Comparison of ENCODE assay signal across 8 mouse cellular contexts in the genomic region with DNA sequence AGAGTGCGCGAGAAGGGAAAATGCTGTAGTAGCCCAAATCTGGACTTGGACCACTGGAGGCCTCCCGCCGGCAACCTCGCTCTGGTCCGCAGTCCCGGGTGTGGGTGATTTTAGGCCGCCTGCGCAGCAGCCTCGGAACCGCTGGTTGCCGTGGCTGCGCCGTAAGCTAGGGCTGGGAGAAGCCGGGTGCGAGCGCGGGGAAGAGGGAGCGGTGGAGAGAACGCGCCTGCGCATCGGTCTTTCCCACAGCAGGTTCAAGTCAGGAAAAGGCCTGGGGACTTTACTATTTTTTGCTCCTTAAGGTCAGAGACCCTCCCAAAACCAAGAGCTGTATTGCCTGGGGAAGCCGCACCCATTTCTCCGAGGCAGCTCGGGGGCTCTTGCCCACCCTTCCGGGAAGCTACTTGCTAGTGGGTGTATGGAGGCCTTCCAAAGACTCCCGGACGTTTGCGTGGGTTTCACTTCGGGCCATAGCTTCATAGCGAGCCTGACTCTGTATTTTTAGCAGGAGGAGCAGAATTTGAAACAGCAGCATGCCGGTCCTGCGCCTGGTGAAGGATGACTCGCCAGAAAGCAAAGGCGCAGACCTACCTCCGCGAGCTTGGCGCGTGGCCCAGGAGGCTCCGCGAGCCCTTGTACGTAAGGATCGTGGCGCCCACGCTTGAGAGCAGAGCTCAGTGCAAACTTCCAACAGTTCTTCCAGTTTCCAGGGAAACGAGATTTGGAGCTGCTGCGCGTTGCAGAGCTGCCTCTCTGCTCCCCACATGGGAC. TPM values are rescaled to one million over a fixed set of nuclear protein-coding genes. Genes with fewer than 3 reads are reported as not detected.
DNase-seq lines count a peak whose midpoint lies in the region; ATAC-seq and TF ChIP-seq lines count a peak whose summit lies in the region.

No protein-coding gene starts in this region.

- H3K4me1 ChIP-seq in spleen, adult 2 months (ENCODE audit: control insufficient read depth, insufficient read depth, insufficient read length), result peaks cover 5% of the 10 kb centered on the region; the same call in 1 of the 2 replicates
- peaks cover 35% of the 10 kb centered on the region for H3K4me1 ChIP-seq in kidney, embryonic 15.5 days
- H3K4me1 ChIP-seq in limb, embryonic 13.5 days, result peaks cover 29% of the 10 kb centered on the region
- peaks cover 19% of the 10 kb centered on the region for H3K4me1 ChIP-seq in midbrain, embryonic 14.5 days (ENCODE audit: control insufficient read depth, insufficient read depth, low read length)

- H3K27me3 ChIP-seq in spleen, adult 2 months (ENCODE audit: control insufficient read depth, insufficient read depth, low read length), result peaks cover 29% of the 10 kb centered on the region
- peaks cover 98% of the 10 kb centered on the region for H3K27me3 ChIP-seq in kidney, embryonic 15.5 days
- H3K27me3 ChIP-seq in limb, embryonic 13.5 days, result peaks cover 96% of the 10 kb centered on the region
- peaks cover 74% of the 10 kb centered on the region for H3K27me3 ChIP-seq in midbrain, embryonic 14.5 days (ENCODE audit: control insufficient read depth, insufficient read depth, low read length)

- peak overlapping the region; percentile 97 for H3K4me2 ChIP-seq in kidney, embryonic 15.5 days
- H3K4me2 ChIP-seq in limb, embryonic 13.5 days (replicated peaks), result peak overlapping the region; percentile 68
- H3K4me2 ChIP-seq in midbrain, embryonic 14.5 days (ENCODE audit: low read length), result peak overlapping the region; percentile 69

- TF ChIP-seq POLR2A in spleen, adult 2 months (IDR thresholded peaks at IDR 0.05; ENCODE audit: low read depth, low read length), result no peak

- H3K9me3 ChIP-seq in kidney, embryonic 15.5 days (replicated peaks), result no peaks in the 10 kb centered on the region
- no peaks in the 10 kb centered on the region for H3K9me3 ChIP-seq in limb, embryonic 13.5 days
- H3K9me3 ChIP-seq in midbrain, embryonic 14.5 days (ENCODE audit: control insufficient read depth, low read length), result no peaks in the 10 kb centered on the region

- no peak for TF ChIP-seq CTCF in spleen, adult 2 months (IDR thresholded peaks at IDR 0.05; ENCODE audit: extremely low read depth, insufficient read depth, insufficient read length, insufficient replicate concordance)

- H3K27ac ChIP-seq in spleen, adult 2 months (ENCODE audit: insufficient read depth, low read length), result no peak overlapping the region
- H3K27ac ChIP-seq in kidney, embryonic 15.5 days, result no peak overlapping the region
- no peak overlapping the region for H3K27ac ChIP-seq in limb, embryonic 13.5 days
- H3K27ac ChIP-seq in midbrain, embryonic 14.5 days (replicated peaks; ENCODE audit: low read depth, low read length), result no peak overlapping the region

- ATAC-seq in kidney, embryonic 15.5 days (replicated peaks; ENCODE audit: low FRiP score), result no peak
- no peak; the same call in 1 of the 2 replicates for ATAC-seq in limb, embryonic 13.5 days (ENCODE audit: low FRiP score, low read depth)
- no peak for ATAC-seq in midbrain, embryonic 14.5 days (ENCODE audit: low FRiP score, low TSS enrichment)

- DNase-seq in spleen, adult 2 months (ENCODE audit: low read depth in 1 of 2, low spot score in 2 of 2), result no peak
- no peak for DNase-seq in spleen, postnatal 14 days (ENCODE audit: low spot score in 2 of 2)
- peak; percentile 31 for DNase-seq in embryo, embryonic 10.5 days (ENCODE audit: low spot score)
- peak; percentile 5 to 12 for DNase-seq in heart, adult 9 months (ENCODE audit: low spot score in 2 of 2)
- DNase-seq in midbrain, embryonic 14.5 days, result peak; percentile 71
- peak; percentile 94 for DNase-seq in telencephalon, adult 2 months (ENCODE audit: low read depth, low spot score)

- WGBS in spleen, adult 2 months, result 1% methylated on average over 49 of the region's 49 CpGs
- under 1% methylated on average over 49 of the region's 49 CpGs for WGBS in kidney, embryonic 15.5 days
- WGBS in limb, embryonic 13.5 days, result 1% methylated on average over 49 of the region's 49 CpGs
- WGBS in midbrain, embryonic 14.5 days, result under 1% methylated on average over 49 of the region's 49 CpGs

- H3K4me3 ChIP-seq in spleen, adult 2 months (ENCODE audit: extremely low read depth, insufficient read depth, insufficient read length), result peak overlapping the region; percentile 28; the same call in 1 of the 2 replicates
- H3K4me3 ChIP-seq in kidney, embryonic 15.5 days (replicated peaks), result peak overlapping the region; percentile 39
- peak overlapping the region; percentile 58 for H3K4me3 ChIP-seq in limb, embryonic 13.5 days
- peak overlapping the region; percentile 61 for H3K4me3 ChIP-seq in midbrain, embryonic 14.5 days (replicated peaks; ENCODE audit: low read depth, low read length)

- H3K9ac ChIP-seq in kidney, embryonic 15.5 days, result 0 out of 2 replicates have a peak overlapping the region, but pooled peaks have one; percentile 11
- H3K9ac ChIP-seq in limb, embryonic 13.5 days, result no peak overlapping the region
- H3K9ac ChIP-seq in midbrain, embryonic 14.5 days (replicated peaks; ENCODE audit: low read length), result peak overlapping the region; percentile 24; the same call in 1 of the 2 replicates

- H3K36me3 ChIP-seq in spleen, adult 2 months (ENCODE audit: control insufficient read depth, insufficient read depth, low read length), result no peaks in the 10 kb centered on the region
- no peaks in the 10 kb centered on the region for H3K36me3 ChIP-seq in kidney, embryonic 15.5 days
- H3K36me3 ChIP-seq in limb, embryonic 13.5 days, result no peaks in the 10 kb centered on the region
- no peaks in the 10 kb centered on the region for H3K36me3 ChIP-seq in midbrain, embryonic 14.5 days (ENCODE audit: control insufficient read depth, insufficient read depth, low read length)

RNA-seq across cellular contexts. Expression of gene Gm42517, which starts 1.3 kb away (rescaled TPM):
- polyA plus RNA-seq in spleen, adult 2 months (2012; rRNA removed), result 1.3 and 1.4 TPM in 2 replicates
- 0.09 TPM in 1 of 2 replicates, not detected in the other for polyA plus RNA-seq in kidney, embryonic 15.5 days (2015; fragmentation: Nextera tagmentation; extraction: Ambion mirVana)
- polyA plus RNA-seq in limb, embryonic 13.5 days (2015; fragmentation: Nextera tagmentation; extraction: Ambion mirVana), result 0.08 TPM in 1 of 2 replicates, not detected in the other
- 2.8 and 3.9 TPM in 2 replicates for polyA plus RNA-seq in midbrain, embryonic 14.5 days (2014; fragmentation: Nextera tagmentation; extraction: Ambion mirVana)

RNA-seq across cellular contexts. Expression of gene Pde6b, which starts 19.2 kb away (rescaled TPM):
- polyA plus RNA-seq in spleen, adult 2 months (2012; rRNA removed), result not detected in 2 replicates
- polyA plus RNA-seq in kidney, embryonic 15.5 days (2015; fragmentation: Nextera tagmentation; extraction: Ambion mirVana), result 0.31 and 0.34 TPM in 2 replicates
- 0.20 and 0.64 TPM in 2 replicates for polyA plus RNA-seq in limb, embryonic 13.5 days (2015; fragmentation: Nextera tagmentation; extraction: Ambion mirVana)
- 0.34 TPM in 1 of 2 replicates, not detected in the other for polyA plus RNA-seq in midbrain, embryonic 14.5 days (2014; fragmentation: Nextera tagmentation; extraction: Ambion mirVana)

RNA-seq across cellular contexts. Expression of gene Pigg, which starts 56.6 kb away (rescaled TPM):
- 2.4 and 2.7 TPM in 2 replicates for polyA plus RNA-seq in spleen, adult 2 months (2012; rRNA removed)
- 6.7 and 7.5 TPM in 2 replicates for polyA plus RNA-seq in kidney, embryonic 15.5 days (2015; fragmentation: Nextera tagmentation; extraction: Ambion mirVana)
- 4.6 and 5.1 TPM in 2 replicates for polyA plus RNA-seq in limb, embryonic 13.5 days (2015; fragmentation: Nextera tagmentation; extraction: Ambion mirVana)
- 2.9 and 3.7 TPM in 2 replicates for polyA plus RNA-seq in midbrain, embryonic 14.5 days (2014; fragmentation: Nextera tagmentation; extraction: Ambion mirVana)

Comparison
In these comparisons a context has a peak if more than half of its experiments do, and no peak if none do; other contexts are left out.
1. DNase-seq: peak in embryo, embryonic 10.5 days (single experiment), heart, adult 9 months (2 of 2), midbrain, embryonic 14.5 days (single experiment) and telencephalon, adult 2 months (single experiment); none in spleen, adult 2 months (0 of 2) and spleen, postnatal 14 days (0 of 2).
2. Peak in every context shown above with its lines, with median percentiles within 50 percentile points of each other: H3K4me3 ChIP-seq and H3K4me2 ChIP-seq.